In genomic region chr15:88704284-88704683, GRCm38 (mm10) we compare ENCODE assay signal across 12 mouse cellular contexts.
"Had no signal": no experiment of that assay in that cellular context is flagged by ENCODE, and none has a peak within 500 bp of the region (broad histone marks: within the 10 kb centered on the region; RNA-seq: fewer than 3 reads in every experiment).

No protein-coding gene starts in this region.

- DNase-seq: layer of hippocampus, postnatal 36 days; lung, adult 2 months; lung, postnatal 14 days; lung, postnatal 4 days; midbrain, embryonic 14.5 days; thymus, adult 18-20 months; thymus, postnatal 36 days had no signal

- H3K4me3 ChIP-seq: intestine, embryonic 15.5 days; left cerebral cortex, adult 2 months had no signal

- H3K27ac ChIP-seq: intestine, embryonic 15.5 days; left cerebral cortex, adult 2 months; liver, embryonic 14.5 days had no signal

- H3K4me1 ChIP-seq: intestine, embryonic 15.5 days had no signal

- ATAC-seq: hindbrain, embryonic 16.5 days; intestine, embryonic 15.5 days had no signal

- H3K27me3 ChIP-seq: intestine, embryonic 15.5 days had no signal

- H3K4me2 ChIP-seq: intestine, embryonic 15.5 days; midbrain, embryonic 11.5 days had no signal

- H3K9ac ChIP-seq: intestine, embryonic 15.5 days; liver, embryonic 14.5 days had no signal

- H3K9me3 ChIP-seq: intestine, embryonic 15.5 days had no signal
